Mouse (Mus musculus): ENCODE measurements around the gene Got2. TPM values are rescaled to one million over a fixed set of nuclear protein-coding genes. Genes with fewer than 3 reads are reported as not detected.

The Got2 gene
- polyA plus RNA-seq (2014; fragmentation: Nextera tagmentation; extraction: Ambion mirVana): 88.1 and 105 TPM in 2 replicates

DNA sequence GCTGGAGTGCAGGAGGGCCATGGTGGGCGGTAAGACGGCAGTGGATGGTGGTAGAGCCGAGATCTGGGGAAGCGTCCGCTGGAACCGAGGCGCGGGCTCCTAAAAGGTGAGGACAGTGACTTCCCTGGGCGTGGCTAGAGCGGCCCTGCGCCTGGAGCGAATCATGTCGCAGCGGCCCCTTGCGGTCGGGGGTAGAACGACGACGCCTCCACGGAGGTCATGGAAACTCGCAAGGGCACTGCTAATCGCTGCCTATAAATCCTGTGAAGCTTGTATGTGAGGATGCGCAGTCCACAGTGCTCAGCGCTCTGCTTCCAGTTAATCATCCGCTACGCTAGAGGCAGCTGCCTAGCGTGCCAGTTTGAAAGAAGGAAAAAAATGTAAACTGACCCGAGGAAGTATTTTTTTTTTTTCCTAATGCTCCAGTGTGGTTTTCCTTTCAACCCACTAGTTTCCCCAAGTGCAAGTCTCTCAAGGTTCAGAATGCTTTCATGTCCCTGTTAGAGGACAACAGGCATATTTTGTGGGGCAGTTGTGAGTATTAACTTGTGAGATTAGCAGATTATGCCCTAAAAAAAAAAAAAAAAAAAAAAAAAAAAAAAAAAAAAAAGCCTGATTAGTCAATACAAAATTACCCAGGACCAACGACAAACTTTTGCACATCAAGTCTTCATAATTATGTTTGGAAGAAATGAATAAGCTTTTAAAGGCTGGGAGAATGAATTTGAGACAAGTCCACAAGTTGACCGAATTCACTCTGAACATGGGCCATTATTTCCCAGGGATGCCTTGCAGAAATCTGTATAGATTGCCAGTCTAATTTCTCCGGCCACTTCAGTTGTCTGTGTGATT is at the start of gene Got2:
TSS of gene Got2 (minus strand) at position 263 of the 852 bp plus-strand sequence.
- DNase-seq (ENCODE audit: low spot score) (peak; percentile 96), ATAC-seq (replicated peaks; ENCODE audit: low FRiP score) (peak; percentile 86)
- Histone ChIP-seq H3K9me3 (ENCODE audit: control insufficient read depth, low read length) (no peaks in the 10 kb centered on the region), H3K4me3 (ENCODE audit: low read depth, low read length) (peak within 1 kb of the TSS; percentile 87), H3K9ac (ENCODE audit: low read length) (peak within 1 kb of the TSS; percentile 78), H3K4me1 (replicated peaks; ENCODE audit: control insufficient read depth, insufficient read depth, low read length) (peaks cover 8% of the 10 kb centered on the region; the same call in 1 of the 2 replicates), H3K4me2 (ENCODE audit: low read depth, low read length, severe bottlenecking) (peak within 1 kb of the TSS; percentile 79), H3K27me3 (ENCODE audit: control insufficient read depth, insufficient read depth, low read length) (no peaks in the 10 kb centered on the region), H3K36me3 (ENCODE audit: control insufficient read depth, insufficient read depth, low read length) (no peaks in the 10 kb centered on the region), H3K27ac (ENCODE audit: low read depth, low read length) (peak within 1 kb of the TSS; percentile 72)
- 9% methylated on average over 31 of the region's 31 CpGs for WGBS

DNA sequence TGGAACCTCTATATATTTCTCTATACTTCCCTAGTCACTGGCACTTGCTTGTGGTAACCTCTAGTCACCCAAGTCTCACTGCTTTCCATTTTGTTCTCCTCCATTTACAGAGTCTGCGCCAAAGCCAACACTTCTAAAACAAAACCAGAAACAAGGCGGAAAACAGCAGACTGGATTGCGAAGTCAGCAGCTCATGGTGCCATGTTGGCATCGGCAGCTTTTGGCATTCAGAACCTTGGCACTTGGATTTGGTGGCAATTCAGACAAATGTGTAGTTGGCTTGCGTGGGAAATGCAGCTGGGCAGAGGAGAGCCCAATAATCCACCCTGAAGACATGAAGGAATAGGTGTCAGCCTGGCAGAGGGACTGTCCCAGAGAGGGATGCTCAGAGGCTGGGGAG is 44.5 kb upstream of the Got2 start:
- H3K4me2 ChIP-seq (ENCODE audit: low read depth, low read length, severe bottlenecking): no peak overlapping the region
- DNase-seq (ENCODE audit: low spot score) (no peak), ATAC-seq (replicated peaks; ENCODE audit: low FRiP score) (no peak)
- H3K27me3 ChIP-seq (ENCODE audit: control insufficient read depth, insufficient read depth, low read length): no peaks in the 10 kb centered on the region
- no peaks in the 10 kb centered on the region for H3K36me3 ChIP-seq (ENCODE audit: control insufficient read depth, insufficient read depth, low read length)
- no peak overlapping the region for H3K9ac ChIP-seq (ENCODE audit: low read length)
- H3K4me1 ChIP-seq (replicated peaks; ENCODE audit: control insufficient read depth, insufficient read depth, low read length): no peaks in the 10 kb centered on the region
- no peaks in the 10 kb centered on the region for H3K9me3 ChIP-seq (ENCODE audit: control insufficient read depth, low read length)
- WGBS: 94% methylated on average over 5 of the region's 5 CpGs
- no peak overlapping the region for H3K27ac ChIP-seq (ENCODE audit: low read depth, low read length)
- H3K4me3 ChIP-seq (ENCODE audit: low read depth, low read length): no peak overlapping the region

DNA sequence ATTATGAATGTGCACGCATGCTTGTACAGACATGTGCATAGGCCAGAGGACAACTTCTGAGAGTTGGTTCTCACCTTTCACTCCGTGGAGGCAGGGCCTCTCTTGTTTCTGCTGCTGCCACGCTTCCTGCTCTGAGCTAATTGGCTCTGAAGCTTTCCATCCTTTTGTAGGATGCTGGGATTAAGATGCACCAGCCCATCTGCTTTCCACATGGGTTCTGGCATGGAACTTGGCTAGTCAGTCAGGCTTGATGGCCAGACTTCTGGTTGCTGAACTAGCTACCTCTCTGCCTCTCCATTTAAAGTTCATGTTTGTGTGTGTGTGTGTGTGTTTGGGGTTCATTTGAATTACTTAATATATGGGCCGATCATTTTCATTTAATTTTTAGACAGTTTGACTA is 41.5 kb upstream of the Got2 start:
- H3K4me2 ChIP-seq (ENCODE audit: low read depth, low read length, severe bottlenecking): no peak overlapping the region
- ATAC-seq (replicated peaks; ENCODE audit: low FRiP score): no peak
- H3K27me3 ChIP-seq (ENCODE audit: control insufficient read depth, insufficient read depth, low read length): no peaks in the 10 kb centered on the region
- no peak overlapping the region for H3K27ac ChIP-seq (ENCODE audit: low read depth, low read length)
- no peak overlapping the region for H3K4me3 ChIP-seq (ENCODE audit: low read depth, low read length)
- DNase-seq (ENCODE audit: low spot score): no peak
- no peaks in the 10 kb centered on the region for H3K9me3 ChIP-seq (ENCODE audit: control insufficient read depth, low read length)
- H3K36me3 ChIP-seq (ENCODE audit: control insufficient read depth, insufficient read depth, low read length): no peaks in the 10 kb centered on the region
- H3K4me1 ChIP-seq (replicated peaks; ENCODE audit: control insufficient read depth, insufficient read depth, low read length): no peaks in the 10 kb centered on the region
- H3K9ac ChIP-seq (ENCODE audit: low read length): no peak overlapping the region
- 52% methylated on average over 4 of the region's 4 CpGs for WGBS

DNA sequence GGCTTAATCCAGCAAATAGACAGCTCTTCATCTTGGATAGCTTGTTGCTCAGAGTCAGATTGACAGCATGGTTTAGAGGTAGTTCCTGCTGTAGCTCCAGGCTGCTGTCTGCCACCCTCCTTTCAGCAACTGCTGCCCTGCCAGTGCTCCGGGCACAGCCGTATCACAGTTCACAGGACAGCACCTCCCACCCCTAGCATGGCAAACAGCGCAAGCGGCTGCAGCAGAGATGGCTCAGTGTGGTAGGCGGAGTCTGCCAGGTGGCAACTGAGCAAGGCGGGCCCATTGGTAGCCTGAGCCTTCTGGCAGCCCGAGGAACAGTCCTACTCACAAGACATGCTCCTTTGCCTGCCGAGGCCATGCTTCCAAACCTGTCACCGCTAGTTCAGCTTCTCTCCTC is 27.8 kb upstream of the Got2 start:
- peak; percentile 80 for ATAC-seq (replicated peaks; ENCODE audit: low FRiP score)
- H3K9ac ChIP-seq (ENCODE audit: low read length): no peak overlapping the region

DNA sequence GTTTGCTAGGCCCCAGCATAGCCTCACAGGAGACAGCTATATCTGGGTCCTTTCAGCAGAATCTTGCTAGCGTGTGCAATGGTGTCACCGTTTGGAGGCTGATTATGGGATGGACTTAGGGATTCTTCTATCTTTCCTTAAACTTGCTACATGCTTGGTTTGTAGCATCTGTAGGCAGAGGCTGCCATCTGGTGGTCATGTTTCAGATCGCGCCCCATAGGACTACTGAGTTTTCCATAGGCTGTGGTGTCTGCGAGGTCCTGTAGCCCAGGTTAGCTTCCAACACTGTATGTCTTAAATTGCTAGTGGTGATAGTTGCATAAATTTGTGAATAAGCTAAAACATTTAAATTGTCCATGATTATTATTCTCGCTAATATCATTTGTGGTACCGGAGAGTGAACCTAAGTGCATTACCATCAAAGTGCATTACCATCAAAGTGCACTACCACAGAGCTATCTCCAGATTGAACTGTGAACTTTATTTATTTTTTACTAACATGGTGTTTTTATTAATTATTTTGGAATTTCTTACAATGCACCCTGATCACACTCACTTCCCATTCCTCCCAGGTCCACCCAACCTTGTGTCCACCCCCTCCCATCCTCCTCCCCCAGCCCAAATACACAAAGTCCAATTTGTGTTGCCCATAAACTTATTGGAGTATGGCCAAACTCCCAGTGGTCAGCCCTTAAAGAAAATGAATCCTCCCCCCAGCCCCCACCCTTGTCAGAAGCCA is 26.7 kb upstream of the Got2 start:
- no peaks in the 10 kb centered on the region; the same call in 1 of the 2 replicates for H3K4me1 ChIP-seq (replicated peaks; ENCODE audit: control insufficient read depth, insufficient read depth, low read length)
- H3K27ac ChIP-seq (ENCODE audit: low read depth, low read length): no peak overlapping the region
- no peaks in the 10 kb centered on the region for H3K9me3 ChIP-seq (ENCODE audit: control insufficient read depth, low read length)
- no peaks in the 10 kb centered on the region for H3K27me3 ChIP-seq (ENCODE audit: control insufficient read depth, insufficient read depth, low read length)
- H3K4me2 ChIP-seq (ENCODE audit: low read depth, low read length, severe bottlenecking): no peak overlapping the region
- ATAC-seq (replicated peaks; ENCODE audit: low FRiP score) (peak; percentile 84), DNase-seq (ENCODE audit: low spot score) (peak; percentile 85)
- H3K9ac ChIP-seq (ENCODE audit: low read length): no peak overlapping the region
- WGBS: 11% methylated on average over 7 of the region's 7 CpGs
- H3K36me3 ChIP-seq (ENCODE audit: control insufficient read depth, insufficient read depth, low read length): no peaks in the 10 kb centered on the region
- H3K4me3 ChIP-seq (ENCODE audit: low read depth, low read length): no peak overlapping the region

More for the DNA sequence above, 27.8 kb upstream of the Got2 start:
- DNase-seq (ENCODE audit: low spot score): peak; percentile 76
- Histone ChIP-seq H3K4me1 (replicated peaks; ENCODE audit: control insufficient read depth, insufficient read depth, low read length) (no peaks in the 10 kb centered on the region; the same call in 1 of the 2 replicates), H3K36me3 (ENCODE audit: control insufficient read depth, insufficient read depth, low read length) (no peaks in the 10 kb centered on the region), H3K27me3 (ENCODE audit: control insufficient read depth, insufficient read depth, low read length) (no peaks in the 10 kb centered on the region), H3K4me3 (ENCODE audit: low read depth, low read length) (peak overlapping the region; percentile 27), H3K4me2 (ENCODE audit: low read depth, low read length, severe bottlenecking) (peak overlapping the region; percentile 60), H3K27ac (ENCODE audit: low read depth, low read length) (no peak overlapping the region), H3K9me3 (ENCODE audit: control insufficient read depth, low read length) (no peaks in the 10 kb centered on the region)
- 3% methylated on average over 9 of the region's 9 CpGs for WGBS

DNA sequence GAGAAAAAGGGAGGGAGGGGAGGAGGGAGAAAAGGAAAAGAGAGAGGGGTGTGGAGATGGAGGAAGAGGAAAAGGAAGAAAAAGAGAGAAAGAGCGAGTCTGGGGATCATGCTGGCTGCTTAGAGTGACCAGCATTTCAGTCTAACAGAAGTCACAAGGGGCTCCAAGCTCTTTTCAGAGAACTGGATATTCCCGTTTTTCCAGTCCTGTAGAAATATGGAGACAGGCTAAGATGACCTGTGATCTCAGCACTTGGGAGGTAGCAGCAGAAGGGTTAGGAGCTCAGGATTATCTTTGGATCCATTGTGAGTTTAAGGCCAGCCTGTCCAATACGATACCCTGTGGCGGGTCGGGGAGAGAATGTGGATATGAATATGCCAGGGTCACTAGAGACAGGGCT is 22.9 kb upstream of the Got2 start:
- Histone ChIP-seq H3K4me1 (replicated peaks; ENCODE audit: control insufficient read depth, insufficient read depth, low read length) (no peaks in the 10 kb centered on the region; the same call in 1 of the 2 replicates), H3K4me2 (ENCODE audit: low read depth, low read length, severe bottlenecking) (no peak overlapping the region), H3K27me3 (ENCODE audit: control insufficient read depth, insufficient read depth, low read length) (no peaks in the 10 kb centered on the region), H3K27ac (ENCODE audit: low read depth, low read length) (no peak overlapping the region), H3K9me3 (ENCODE audit: control insufficient read depth, low read length) (no peaks in the 10 kb centered on the region), H3K9ac (ENCODE audit: low read length) (no peak overlapping the region), H3K4me3 (ENCODE audit: low read depth, low read length) (no peak overlapping the region), H3K36me3 (ENCODE audit: control insufficient read depth, insufficient read depth, low read length) (no peaks in the 10 kb centered on the region)
- WGBS: 87% methylated on average over 5 of the region's 5 CpGs
- no peak for DNase-seq (ENCODE audit: low spot score)
- no peak for ATAC-seq (replicated peaks; ENCODE audit: low FRiP score)

DNA sequence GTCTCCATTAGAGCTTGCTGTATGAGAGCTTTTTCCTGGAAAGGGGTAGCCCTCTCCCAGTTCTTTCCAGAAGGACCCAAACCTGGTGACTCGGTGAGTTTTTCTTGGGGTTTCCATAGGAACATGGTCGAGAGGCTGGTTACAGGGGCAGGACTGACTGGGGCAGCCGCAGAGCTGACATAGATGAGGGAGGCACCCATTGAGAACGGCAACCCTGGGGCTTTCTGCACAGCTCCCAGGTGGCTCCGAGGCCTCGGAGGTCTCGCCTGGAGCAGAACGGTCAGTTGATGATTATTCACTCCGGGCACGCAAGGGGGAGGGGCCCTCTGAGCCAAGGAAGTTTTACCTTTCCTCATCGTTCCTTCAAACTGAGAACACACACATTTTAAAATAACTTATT is 19.5 kb upstream of the Got2 start:
- Histone ChIP-seq H3K36me3 (ENCODE audit: control insufficient read depth, insufficient read depth, low read length) (no peaks in the 10 kb centered on the region), H3K27me3 (ENCODE audit: control insufficient read depth, insufficient read depth, low read length) (no peaks in the 10 kb centered on the region), H3K27ac (ENCODE audit: low read depth, low read length) (no peak overlapping the region), H3K4me2 (ENCODE audit: low read depth, low read length, severe bottlenecking) (no peak overlapping the region), H3K9me3 (ENCODE audit: control insufficient read depth, low read length) (no peaks in the 10 kb centered on the region), H3K4me1 (replicated peaks; ENCODE audit: control insufficient read depth, insufficient read depth, low read length) (no peaks in the 10 kb centered on the region), H3K9ac (ENCODE audit: low read length) (no peak overlapping the region), H3K4me3 (ENCODE audit: low read depth, low read length) (no peak overlapping the region)
- 86% methylated on average over 11 of the region's 11 CpGs for WGBS
- ATAC-seq (replicated peaks; ENCODE audit: low FRiP score) (no peak), DNase-seq (ENCODE audit: low spot score) (no peak)

DNA sequence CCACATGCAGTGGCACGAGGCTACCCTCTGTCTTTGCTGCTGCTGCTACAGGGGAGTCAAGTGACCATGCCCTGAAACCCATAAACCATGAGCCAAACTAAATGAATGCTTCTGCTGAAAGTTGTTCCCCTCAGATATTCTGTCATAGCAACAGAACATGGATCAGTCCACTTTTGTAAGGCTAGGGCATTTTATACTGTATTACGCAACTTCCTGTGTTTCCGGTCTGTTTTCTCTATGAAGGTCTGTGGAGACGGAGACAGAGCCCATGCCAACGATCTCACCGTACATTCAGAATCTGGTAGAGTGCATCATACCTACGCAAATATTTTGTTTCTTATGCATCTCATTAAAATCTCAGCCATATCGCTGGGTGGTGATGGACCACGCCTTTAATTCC is 18.4 kb upstream of the Got2 start:
- no peaks in the 10 kb centered on the region for H3K9me3 ChIP-seq (ENCODE audit: control insufficient read depth, low read length)
- no peak for ATAC-seq (replicated peaks; ENCODE audit: low FRiP score)
- no peaks in the 10 kb centered on the region for H3K4me1 ChIP-seq (replicated peaks; ENCODE audit: control insufficient read depth, insufficient read depth, low read length)
- no peak for DNase-seq (ENCODE audit: low spot score)
- H3K9ac ChIP-seq (ENCODE audit: low read length): no peak overlapping the region
- WGBS: 93% methylated on average over 9 of the region's 9 CpGs
- H3K4me3 ChIP-seq (ENCODE audit: low read depth, low read length): no peak overlapping the region
- no peaks in the 10 kb centered on the region for H3K27me3 ChIP-seq (ENCODE audit: control insufficient read depth, insufficient read depth, low read length)
- H3K36me3 ChIP-seq (ENCODE audit: control insufficient read depth, insufficient read depth, low read length): no peaks in the 10 kb centered on the region
- no peak overlapping the region for H3K4me2 ChIP-seq (ENCODE audit: low read depth, low read length, severe bottlenecking)
- H3K27ac ChIP-seq (ENCODE audit: low read depth, low read length): no peak overlapping the region
